Mouse (Mus musculus) layer of hippocampus, postnatal 36 days (tissue): ENCODE data around the gene Ifi27l2a. TPM values are rescaled to one million over a fixed set of nuclear protein-coding genes. Genes with fewer than 3 reads are reported as not detected.

Experiments
- DNase-seq, 2 experiments: peaks; one replicate each; pipeline ENCODE4 v3.0.0; 2022
- total RNA-seq, 2 experiments: library from RNA; stranded (reverse); gene quantifications; 2 replicates each; pipeline ENCODE4 v1.2.3; 2021

The Ifi27l2a gene
- total RNA-seq, 2 experiments from 2014 or later = 1.2 to 1.3 TPM

GRCm38 (mm10) chr12:103425729-103426470, 17.6 kb downstream of the Ifi27l2a start, which contains the start of gene Ddx24:
Ddx24 (minus strand) TSS chr12:103425830.
- DNase-seq = peak; percentile 98

GRCm38 (mm10) chr12:103425016-103425728, 18.3 kb downstream of the Ifi27l2a start:
- DNase-seq = no peak

- DNase-seq = peak; percentile 40 to 41
Observed at GRCm38 (mm10) chr12:103408144-103408543, 35.3 kb downstream of the Ifi27l2a start.

- no peak for DNase-seq
Observed at GRCm38 (mm10) chr12:103407720-103408119, 35.8 kb downstream of the Ifi27l2a start, which contains the start of gene 9330161L09Rik. 9330161L09Rik (minus strand) TSS chr12:103407820.

- DNase-seq = no peak
Observed at GRCm38 (mm10) chr12:103404131-103404530, 39.3 kb downstream of the Ifi27l2a start.

GRCm38 (mm10) chr12:103396751-103397150, 46.7 kb downstream of the Ifi27l2a start:
- no peak for DNase-seq

- no peak for DNase-seq
Observed at GRCm38 (mm10) chr12:103395486-103396275, 47.8 kb downstream of the Ifi27l2a start.

- no peak for DNase-seq
Observed at GRCm38 (mm10) chr12:103393528-103393927, 50.0 kb downstream of the Ifi27l2a start.

Other genes starting within 250 kb of the Ifi27l2a start
- gene Prima1, start 201.5 kb downstream of the Ifi27l2a start, total RNA-seq = 1 to 10 TPM; 3.9 to 4.0 TPM
- gene Fam181a, start 132.7 kb downstream of the Ifi27l2a start, total RNA-seq = 1 to 10 TPM; 1.5 to 1.6 TPM
- gene Asb2, start 87.7 kb downstream of the Ifi27l2a start, total RNA-seq = 1 to 10 TPM; 1.6 to 1.7 TPM
- gene Otub2, start 55.0 kb downstream of the Ifi27l2a start, total RNA-seq = 10 to 100 TPM; 49.7 to 53.9 TPM
- gene 9330161L09Rik, start 35.9 kb downstream of the Ifi27l2a start, total RNA-seq = 1 to 10 TPM; 2.5 to 3.3 TPM
- gene Ddx24, start 17.9 kb downstream of the Ifi27l2a start, total RNA-seq = 100 to 1,000 TPM; 213 to 224 TPM
- gene Ifi27, start 9.5 kb downstream of the Ifi27l2a start, total RNA-seq = 10 to 100 TPM; 90.9 to 99.0 TPM
- not detected for gene Ifi27l2b, start 13.5 kb upstream of the Ifi27l2a start, total RNA-seq
- 10 to 100 TPM; 49.2 to 49.3 TPM for gene Ppp4r4, start 88.6 kb upstream of the Ifi27l2a start, total RNA-seq
- not detected for gene Serpina10, start 187.8 kb upstream of the Ifi27l2a start, total RNA-seq
- not detected for gene Serpina6, start 213.5 kb upstream of the Ifi27l2a start, total RNA-seq
- gene Serpina16, start 232.5 kb upstream of the Ifi27l2a start, total RNA-seq = not detected